Mouse (Mus musculus): ENCODE measurements around the gene Klhdc9.

Klhdc9 gene

DNA sequence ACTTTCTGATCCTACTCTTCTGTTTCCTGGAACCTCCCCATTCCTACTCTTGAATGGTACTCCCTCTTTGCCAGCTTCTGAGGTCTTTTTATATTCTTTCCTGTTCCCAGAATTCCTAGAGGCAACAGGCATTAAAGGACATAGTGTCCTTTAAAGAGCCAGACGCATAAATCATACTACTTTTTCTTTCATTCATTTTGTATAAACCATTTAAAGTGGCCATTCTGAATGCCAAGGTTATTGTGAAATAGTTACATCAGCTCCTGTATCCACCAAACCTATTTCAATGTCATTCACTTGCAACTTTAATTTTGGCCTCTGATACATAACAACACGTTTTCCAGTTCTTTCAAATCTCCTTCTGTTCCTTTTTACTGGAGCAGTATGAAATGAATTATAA is 51.3 kb downstream of the Klhdc9 start:
- in situ Hi-C loops (cut with MboI; ENCODE audit: low sequenced_read_pairs) = no loop called here
